Mouse (Mus musculus) erythroblast, embryonic 14.5 days (primary cell): ENCODE results near the gene Zfp280b.

Source experiments
- GATA1 ChIP-seq: IDR thresholded peaks from 2 replicates; pipeline ENCODE4 v1.6.1; 2012; ENCODE audit warnings: low read length, inconsistent platforms, mixed read lengths
- TAL1 ChIP-seq: IDR thresholded peaks from 3 replicates; pipeline ENCODE4 v1.6.1; 2012; ENCODE audit warnings: low read length, inconsistent platforms, mixed read lengths

DNA sequence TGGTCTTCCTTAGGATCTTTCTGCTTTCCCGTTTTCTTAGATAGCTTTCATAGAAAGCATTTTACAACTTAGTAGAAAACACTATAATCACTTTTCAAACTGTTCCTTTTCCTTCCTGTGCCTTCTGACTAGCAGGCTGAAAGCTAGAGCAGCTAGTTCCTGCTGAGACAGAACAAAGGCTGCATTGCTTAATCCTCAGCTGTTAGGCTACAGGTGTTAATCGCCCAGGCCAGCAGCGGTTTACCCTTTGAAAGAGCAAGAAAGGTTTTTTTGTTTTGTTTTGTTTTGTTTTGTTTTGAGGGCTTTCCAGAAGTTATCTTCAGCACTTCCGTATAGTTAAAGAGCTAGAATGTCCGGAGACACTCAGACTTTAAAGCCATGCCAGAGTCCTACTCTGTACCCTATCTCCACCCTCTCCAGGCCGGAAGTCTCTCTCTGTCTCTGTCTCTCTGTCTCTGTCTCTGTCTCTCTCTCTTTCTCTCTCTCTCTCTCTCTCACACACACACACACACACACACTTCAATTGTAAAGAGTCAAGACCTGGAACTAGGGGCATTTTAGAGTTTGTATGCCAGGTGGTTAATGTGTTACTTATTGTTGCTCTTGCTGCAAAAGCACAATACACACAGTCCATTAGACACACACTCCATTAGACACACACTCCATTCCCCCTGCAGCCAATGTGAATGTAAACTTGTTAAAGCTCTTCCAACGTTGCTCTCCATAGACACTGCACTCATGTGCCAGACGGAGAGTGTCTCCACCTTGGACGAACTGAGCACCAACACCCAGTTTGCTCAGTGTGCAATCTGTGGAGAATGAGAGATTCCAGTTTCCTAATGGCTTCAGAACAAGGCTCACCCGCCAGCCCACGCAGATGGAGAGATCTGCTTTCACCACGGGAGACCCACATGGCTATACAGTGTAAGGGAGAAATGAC lies 35.5 kb downstream of the Zfp280b start:
- TF ChIP-seq TAL1 (no peak), GATA1 (no peak)
